Mouse (Mus musculus): ENCODE measurements at regions not wholly inside any gene's neighbourhood (a gene's known extent, or its start where the extent isn't known, plus 50 kb on each side); places are given as distances from the start of the nearest gene placed in this dataset.

- Histone ChIP-seq H3K27ac (ENCODE audit: control insufficient read depth, insufficient read depth, low read depth, low read length, poor library complexity) (no peak overlapping the region), H3K4me3 (replicated peaks; ENCODE audit: control insufficient read depth, low read depth, low read length) (no peak overlapping the region), H3K4me1 (ENCODE audit: control insufficient read depth, insufficient read depth, low read length) (peaks cover 2% of the 10 kb centered on the region; the same call in 1 of the 2 replicates)
- no peak for TF ChIP-seq POLR2A (IDR thresholded peaks at IDR 0.05; ENCODE audit: borderline replicate concordance, control insufficient read depth, low read depth, low read length)
- no peak for TF ChIP-seq CTCF (IDR thresholded peaks at IDR 0.05; ENCODE audit: control insufficient read depth, insufficient read depth, low read length)
- WGBS: 86% methylated on average over 12 of the region's 12 CpGs
Observed at GRCm38 (mm10) chr12:80003486-80003885, 109.3 kb downstream of the Zfp36l1 start.

GRCm38 (mm10) chr12:80002474-80003125, 110.2 kb downstream of the Zfp36l1 start:
- TF ChIP-seq POLR2A (IDR thresholded peaks at IDR 0.05; ENCODE audit: borderline replicate concordance, control insufficient read depth, low read depth, low read length) (no peak), CTCF (IDR thresholded peaks at IDR 0.05; ENCODE audit: control insufficient read depth, insufficient read depth, low read length) (no peak)
- WGBS: 86% methylated on average over 13 of the region's 13 CpGs
- Histone ChIP-seq H3K4me3 (replicated peaks; ENCODE audit: control insufficient read depth, low read depth, low read length) (no peak overlapping the region), H3K27ac (ENCODE audit: control insufficient read depth, insufficient read depth, low read depth, low read length, poor library complexity) (no peak overlapping the region), H3K4me1 (ENCODE audit: control insufficient read depth, insufficient read depth, low read length) (peaks cover 2% of the 10 kb centered on the region; the same call in 1 of the 2 replicates)

DNA sequence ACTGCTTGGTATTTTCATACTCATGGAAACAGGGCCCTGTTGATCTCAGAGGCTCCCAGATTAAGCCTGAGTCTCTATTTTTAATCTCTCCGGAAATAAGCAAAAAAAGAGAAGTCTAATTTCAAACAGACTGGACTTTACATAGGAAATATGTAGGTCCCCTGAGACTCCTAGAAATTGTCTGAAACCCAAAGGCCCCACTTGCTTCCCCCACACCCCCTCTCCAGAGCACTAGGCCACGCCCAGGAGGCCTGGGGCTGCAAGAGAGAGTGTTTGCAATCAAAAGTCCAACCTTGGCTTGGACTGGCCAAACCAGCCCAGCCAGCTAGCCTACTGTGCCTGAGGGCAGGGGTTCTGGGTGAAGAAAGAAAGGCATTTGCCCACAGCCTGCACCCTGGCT, 111.0 kb downstream of the Zfp36l1 start:
- Histone ChIP-seq H3K27ac (ENCODE audit: control insufficient read depth, insufficient read depth, low read depth, low read length, poor library complexity) (peak overlapping the region; percentile 51; the same call in 1 of the 2 replicates), H3K4me3 (replicated peaks; ENCODE audit: control insufficient read depth, low read depth, low read length) (no peak overlapping the region), H3K4me1 (ENCODE audit: control insufficient read depth, insufficient read depth, low read length) (peaks cover 2% of the 10 kb centered on the region; the same call in 1 of the 2 replicates)
- TF ChIP-seq POLR2A (IDR thresholded peaks at IDR 0.05; ENCODE audit: borderline replicate concordance, control insufficient read depth, low read depth, low read length) (no peak), CTCF (IDR thresholded peaks at IDR 0.05; ENCODE audit: control insufficient read depth, insufficient read depth, low read length) (no peak)
- WGBS: 5% methylated on average over 2 of the region's 2 CpGs

DNA sequence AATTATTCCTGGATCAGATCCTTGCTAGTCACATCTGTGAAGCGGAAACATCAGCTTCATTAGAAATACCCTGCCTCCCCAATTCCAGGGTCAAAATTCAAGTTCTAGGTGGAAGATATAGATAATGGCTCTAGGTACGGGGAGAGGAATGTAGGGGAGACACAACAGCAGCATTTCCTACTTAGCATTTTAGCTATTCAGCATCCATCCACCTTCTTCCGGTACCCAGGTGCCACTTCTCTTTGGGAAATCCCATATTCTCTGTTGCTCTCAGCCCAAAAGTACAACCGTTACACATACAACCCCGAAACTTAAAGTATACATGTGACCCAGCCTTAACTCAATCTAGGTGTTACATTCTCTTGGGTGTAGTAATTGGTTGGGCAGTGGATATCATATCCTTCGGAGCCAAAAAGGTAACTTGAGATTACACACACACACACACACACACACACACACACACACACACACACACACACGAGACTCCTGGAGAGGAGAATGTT, 112.9 kb downstream of the Zfp36l1 start:
- 89% methylated on average over 7 of the region's 7 CpGs for WGBS
- TF ChIP-seq CTCF (IDR thresholded peaks at IDR 0.05; ENCODE audit: control insufficient read depth, insufficient read depth, low read length) (no peak), POLR2A (IDR thresholded peaks at IDR 0.05; ENCODE audit: borderline replicate concordance, control insufficient read depth, low read depth, low read length) (no peak)
- Histone ChIP-seq H3K4me3 (replicated peaks; ENCODE audit: control insufficient read depth, low read depth, low read length) (no peak overlapping the region), H3K27ac (ENCODE audit: control insufficient read depth, insufficient read depth, low read depth, low read length, poor library complexity) (no peak overlapping the region), H3K4me1 (ENCODE audit: control insufficient read depth, insufficient read depth, low read length) (peaks cover 2% of the 10 kb centered on the region; the same call in 1 of the 2 replicates)

DNA sequence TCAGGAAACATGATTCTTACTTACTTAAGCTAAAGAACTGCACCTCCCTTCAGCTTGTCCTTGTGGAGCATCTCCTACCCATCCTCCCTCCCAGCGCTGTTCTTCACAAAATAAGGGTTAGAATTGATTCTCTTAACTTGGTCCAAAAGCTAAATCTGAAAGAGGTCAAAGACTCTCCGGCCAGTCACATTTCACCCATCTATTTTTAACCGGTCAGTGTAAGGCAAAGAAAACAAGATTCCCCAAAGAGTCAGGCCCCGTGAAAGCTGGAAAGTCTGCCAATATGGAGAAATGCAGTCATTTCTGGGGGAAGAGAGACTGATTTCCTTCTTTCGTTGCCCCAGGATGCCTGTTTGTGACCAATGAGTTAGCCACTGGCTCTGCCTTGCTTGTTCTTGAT, 114.0 kb downstream of the Zfp36l1 start:
- WGBS: 82% methylated on average over 5 of the region's 5 CpGs
- peaks cover 2% of the 10 kb centered on the region; the same call in 1 of the 2 replicates for H3K4me1 ChIP-seq (ENCODE audit: control insufficient read depth, insufficient read depth, low read length)
- no peak for TF ChIP-seq POLR2A (IDR thresholded peaks at IDR 0.05; ENCODE audit: borderline replicate concordance, control insufficient read depth, low read depth, low read length)
- TF ChIP-seq CTCF (IDR thresholded peaks at IDR 0.05; ENCODE audit: control insufficient read depth, insufficient read depth, low read length): no peak
- no peak overlapping the region for H3K27ac ChIP-seq (ENCODE audit: control insufficient read depth, insufficient read depth, low read depth, low read length, poor library complexity)
- no peak overlapping the region for H3K4me3 ChIP-seq (replicated peaks; ENCODE audit: control insufficient read depth, low read depth, low read length)

DNA sequence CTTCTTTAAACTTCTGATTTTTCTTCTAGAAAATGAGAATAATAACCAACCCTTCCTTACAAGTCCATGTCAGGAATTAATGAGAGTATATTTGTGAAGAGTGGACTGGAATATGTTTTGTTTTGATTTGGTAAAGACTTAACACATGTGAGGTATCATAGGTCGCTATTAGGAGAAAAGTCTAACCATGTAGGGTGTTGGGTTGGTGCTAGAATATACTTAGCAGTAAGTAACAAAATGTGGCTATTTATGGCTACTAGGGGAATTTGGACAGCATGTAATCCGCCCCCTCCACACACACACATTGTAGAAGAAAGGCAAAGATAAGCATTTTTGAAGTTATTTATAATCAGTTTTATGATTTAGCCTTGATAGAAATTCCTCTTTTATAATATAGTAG, 114.5 kb downstream of the Zfp36l1 start:
- TF ChIP-seq POLR2A (IDR thresholded peaks at IDR 0.05; ENCODE audit: borderline replicate concordance, control insufficient read depth, low read depth, low read length): no peak
- TF ChIP-seq CTCF (IDR thresholded peaks at IDR 0.05; ENCODE audit: control insufficient read depth, insufficient read depth, low read length): no peak
- peaks cover 2% of the 10 kb centered on the region; the same call in 1 of the 2 replicates for H3K4me1 ChIP-seq (ENCODE audit: control insufficient read depth, insufficient read depth, low read length)

DNA sequence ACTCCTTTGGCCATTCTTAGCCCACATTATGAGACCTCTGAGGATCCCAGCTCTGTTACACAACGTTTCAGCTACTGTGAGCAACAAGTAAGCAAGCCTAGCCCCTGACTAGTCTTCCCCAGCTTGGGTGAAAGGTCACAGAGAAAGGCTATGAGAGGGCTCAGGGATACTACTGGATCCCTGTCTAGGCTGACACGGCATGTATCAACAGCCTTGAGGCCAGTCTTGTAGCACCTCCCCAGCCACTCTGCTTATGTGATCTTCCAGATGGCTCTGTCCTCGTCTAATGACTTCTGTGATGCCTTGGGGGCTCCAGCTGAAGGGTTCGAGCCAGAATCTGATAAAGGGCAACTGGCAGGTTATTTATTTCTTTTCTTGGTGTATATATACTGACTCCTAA, 115.6 kb downstream of the Zfp36l1 start:
- Histone ChIP-seq H3K4me3 (replicated peaks; ENCODE audit: control insufficient read depth, low read depth, low read length) (no peak overlapping the region), H3K4me1 (ENCODE audit: control insufficient read depth, insufficient read depth, low read length) (peaks cover 2% of the 10 kb centered on the region; the same call in 1 of the 2 replicates), H3K27ac (ENCODE audit: control insufficient read depth, insufficient read depth, low read depth, low read length, poor library complexity) (no peak overlapping the region)
- TF ChIP-seq POLR2A (IDR thresholded peaks at IDR 0.05; ENCODE audit: borderline replicate concordance, control insufficient read depth, low read depth, low read length): no peak
- no peak for TF ChIP-seq CTCF (IDR thresholded peaks at IDR 0.05; ENCODE audit: control insufficient read depth, insufficient read depth, low read length)
- 73% methylated on average over 4 of the region's 4 CpGs for WGBS

More for the DNA sequence above, 114.5 kb downstream of the Zfp36l1 start:
- 57% methylated on average over 2 of the region's 2 CpGs for WGBS
- no peak overlapping the region for H3K27ac ChIP-seq (ENCODE audit: control insufficient read depth, insufficient read depth, low read depth, low read length, poor library complexity)
- no peak overlapping the region for H3K4me3 ChIP-seq (replicated peaks; ENCODE audit: control insufficient read depth, low read depth, low read length)

DNA sequence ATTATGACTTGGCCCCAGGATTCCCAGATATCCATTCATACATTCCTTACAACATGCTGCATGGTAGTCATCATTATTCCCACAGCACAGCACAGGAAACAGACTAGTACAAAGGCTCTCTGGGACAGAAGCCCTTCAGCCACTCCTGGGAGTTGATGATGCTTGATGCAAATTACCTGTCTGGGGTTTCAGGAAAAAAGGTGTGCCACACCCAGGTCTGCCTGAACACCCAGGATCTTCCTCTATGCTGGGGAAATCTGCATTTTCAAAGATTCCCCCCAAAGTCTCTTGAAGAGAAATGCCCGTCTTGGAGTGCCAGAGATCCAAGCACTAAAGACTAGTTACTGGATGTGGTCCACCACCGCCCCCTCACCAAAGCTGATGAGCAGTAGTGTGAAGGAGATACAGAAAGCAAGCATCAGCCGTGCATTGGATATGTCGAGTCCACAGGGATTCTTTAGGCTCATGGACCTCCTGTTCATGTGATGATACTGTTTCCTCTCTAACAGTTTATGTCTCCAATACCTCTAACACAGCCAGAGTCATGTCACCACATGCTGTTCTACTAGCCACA, 117.2 kb downstream of the Zfp36l1 start:
- no peaks in the 10 kb centered on the region; the same call in 1 of the 2 replicates for H3K4me1 ChIP-seq (ENCODE audit: control insufficient read depth, insufficient read depth, low read length)
- no peak overlapping the region for H3K27ac ChIP-seq (ENCODE audit: control insufficient read depth, insufficient read depth, low read depth, low read length, poor library complexity)
- TF ChIP-seq CTCF (IDR thresholded peaks at IDR 0.05; ENCODE audit: control insufficient read depth, insufficient read depth, low read length) (no peak), POLR2A (IDR thresholded peaks at IDR 0.05; ENCODE audit: borderline replicate concordance, control insufficient read depth, low read depth, low read length) (no peak)
- 81% methylated on average over 4 of the region's 4 CpGs for WGBS
- no peak overlapping the region for H3K4me3 ChIP-seq (replicated peaks; ENCODE audit: control insufficient read depth, low read depth, low read length)

All from bone marrow, adult 2 months (tissue).